Mouse (Mus musculus): ENCODE measurements at regions not wholly inside any gene's neighbourhood (a gene's known extent, or its start where the extent isn't known, plus 50 kb on each side); places are given as distances from the start of the nearest gene placed in this dataset.

- no peak overlapping the region for H3K4me3 ChIP-seq (replicated peaks)
- no peak overlapping the region for H3K9ac ChIP-seq (replicated peaks)
- H3K9me3 ChIP-seq (replicated peaks): no peaks in the 10 kb centered on the region
- H3K4me1 ChIP-seq: 0 out of 2 replicates have a peak, but pooled peaks cover 15% of the 10 kb centered on the region
- no peaks in the 10 kb centered on the region for H3K27me3 ChIP-seq (replicated peaks)
- no peak for ATAC-seq (ENCODE audit: low FRiP score)
- no peaks in the 10 kb centered on the region for H3K36me3 ChIP-seq
- H3K27ac ChIP-seq (replicated peaks): no peak overlapping the region
- WGBS: 55% methylated on average over 6 of the region's 6 CpGs
- no peak overlapping the region for H3K4me2 ChIP-seq
Measured at GRCm38 (mm10) chr13:111966113-111966512, 157.3 kb upstream of the Map3k1 start.

GRCm38 (mm10) chr13:111966627-111967026, 157.8 kb upstream of the Map3k1 start:
- WGBS: 22% methylated on average over 3 of the region's 3 CpGs
- no peak for ATAC-seq (ENCODE audit: low FRiP score)

GRCm38 (mm10) chr13:111968197-111968596, 159.4 kb upstream of the Map3k1 start:
- no peaks in the 10 kb centered on the region for H3K36me3 ChIP-seq
- 0 out of 2 replicates have a peak, but pooled peaks cover 15% of the 10 kb centered on the region for H3K4me1 ChIP-seq
- H3K27me3 ChIP-seq (replicated peaks): no peaks in the 10 kb centered on the region
- no peak overlapping the region for H3K4me3 ChIP-seq (replicated peaks)
- H3K9me3 ChIP-seq (replicated peaks): no peaks in the 10 kb centered on the region
- WGBS: 69% methylated on average over 7 of the region's 7 CpGs
- no peak overlapping the region for H3K27ac ChIP-seq (replicated peaks)
- H3K4me2 ChIP-seq: no peak overlapping the region
- no peak for ATAC-seq (ENCODE audit: low FRiP score)
- no peak overlapping the region for H3K9ac ChIP-seq (replicated peaks)

More at GRCm38 (mm10) chr13:111966627-111967026, 157.8 kb upstream of the Map3k1 start:
- no peaks in the 10 kb centered on the region for H3K36me3 ChIP-seq
- no peak overlapping the region for H3K4me3 ChIP-seq (replicated peaks)
- H3K9me3 ChIP-seq (replicated peaks): no peaks in the 10 kb centered on the region
- no peaks in the 10 kb centered on the region for H3K27me3 ChIP-seq (replicated peaks)
- no peak overlapping the region for H3K4me2 ChIP-seq
- H3K9ac ChIP-seq (replicated peaks): no peak overlapping the region
- H3K27ac ChIP-seq (replicated peaks): no peak overlapping the region
- 0 out of 2 replicates have a peak, but pooled peaks cover 15% of the 10 kb centered on the region for H3K4me1 ChIP-seq

- Histone ChIP-seq H3K36me3 (no peaks in the 10 kb centered on the region), H3K4me3 (replicated peaks) (no peak overlapping the region), H3K4me2 (no peak overlapping the region), H3K27ac (replicated peaks) (no peak overlapping the region), H3K9ac (replicated peaks) (no peak overlapping the region), H3K27me3 (replicated peaks) (no peaks in the 10 kb centered on the region), H3K9me3 (replicated peaks) (no peaks in the 10 kb centered on the region), H3K4me1 (peaks cover 10% of the 10 kb centered on the region)
- 62% methylated on average over 4 of the region's 4 CpGs for WGBS
- no peak for ATAC-seq (ENCODE audit: low FRiP score)
Measured at GRCm38 (mm10) chr13:111974282-111974681, 165.5 kb upstream of the Map3k1 start.

- no peak for ATAC-seq (ENCODE audit: low FRiP score)
- Histone ChIP-seq H3K9me3 (replicated peaks) (no peaks in the 10 kb centered on the region), H3K4me2 (no peak overlapping the region), H3K27ac (replicated peaks) (no peak overlapping the region), H3K4me1 (peaks cover 20% of the 10 kb centered on the region), H3K4me3 (replicated peaks) (no peak overlapping the region), H3K27me3 (replicated peaks) (no peaks in the 10 kb centered on the region), H3K36me3 (no peaks in the 10 kb centered on the region), H3K9ac (replicated peaks) (no peak overlapping the region)
- 89% methylated on average over 3 of the region's 3 CpGs for WGBS
Measured at GRCm38 (mm10) chr13:111975549-111975948, 166.8 kb upstream of the Map3k1 start.

GRCm38 (mm10) chr13:111977769-111978674, 169.2 kb upstream of the Map3k1 start:
- no peak for ATAC-seq (ENCODE audit: low FRiP score)
- 0 out of 2 replicates have a peak overlapping the region, but pooled peaks have one; percentile 5 for H3K27ac ChIP-seq (replicated peaks)

GRCm38 (mm10) chr13:111978675-111979020, 169.9 kb upstream of the Map3k1 start:
- Histone ChIP-seq H3K9me3 (replicated peaks) (no peaks in the 10 kb centered on the region), H3K27me3 (replicated peaks) (no peaks in the 10 kb centered on the region), H3K36me3 (no peaks in the 10 kb centered on the region), H3K4me2 (no peak overlapping the region), H3K9ac (replicated peaks) (no peak overlapping the region), H3K4me1 (peaks cover 20% of the 10 kb centered on the region), H3K27ac (replicated peaks) (peak overlapping the region; percentile 49), H3K4me3 (replicated peaks) (no peak overlapping the region)
- ATAC-seq (ENCODE audit: low FRiP score): peak; percentile 36; the same call in 1 of the 2 replicates
- WGBS: 71% methylated on average over 5 of the region's 5 CpGs

More at GRCm38 (mm10) chr13:111977769-111978674, 169.2 kb upstream of the Map3k1 start:
- peaks cover 20% of the 10 kb centered on the region for H3K4me1 ChIP-seq
- H3K9ac ChIP-seq (replicated peaks): no peak overlapping the region
- no peak overlapping the region for H3K4me2 ChIP-seq
- no peaks in the 10 kb centered on the region for H3K36me3 ChIP-seq
- 84% methylated on average over 31 of the region's 31 CpGs for whole genome bisulfite sequencing
- no peak overlapping the region for H3K4me3 ChIP-seq (replicated peaks)
- no peaks in the 10 kb centered on the region for H3K9me3 ChIP-seq (replicated peaks)
- H3K27me3 ChIP-seq (replicated peaks): no peaks in the 10 kb centered on the region

- 39% methylated on average over 17 of the region's 17 CpGs for WGBS
- ATAC-seq (ENCODE audit: low FRiP score): no peak
- H3K4me1 ChIP-seq: peaks cover 23% of the 10 kb centered on the region
- no peaks in the 10 kb centered on the region for H3K36me3 ChIP-seq
- no peaks in the 10 kb centered on the region for H3K27me3 ChIP-seq (replicated peaks)
- H3K4me3 ChIP-seq (replicated peaks): no peak overlapping the region
- H3K4me2 ChIP-seq: peak overlapping the region; percentile 19; the same call in 1 of the 2 replicates
- no peak overlapping the region for H3K9ac ChIP-seq (replicated peaks)
- peak overlapping the region; percentile 49 for H3K27ac ChIP-seq (replicated peaks)
- H3K9me3 ChIP-seq (replicated peaks): no peaks in the 10 kb centered on the region
Measured at GRCm38 (mm10) chr13:111979428-111980204, 170.8 kb upstream of the Map3k1 start.

- no peaks in the 10 kb centered on the region for H3K36me3 ChIP-seq
- no peak overlapping the region for H3K4me3 ChIP-seq (replicated peaks)
- H3K4me1 ChIP-seq: peaks cover 23% of the 10 kb centered on the region
- H3K9me3 ChIP-seq (replicated peaks): no peaks in the 10 kb centered on the region
- ATAC-seq (ENCODE audit: low FRiP score): no peak
- no peaks in the 10 kb centered on the region for H3K27me3 ChIP-seq (replicated peaks)
- no peak overlapping the region for H3K9ac ChIP-seq (replicated peaks)
- WGBS: 55% methylated on average over 12 of the region's 12 CpGs
- H3K27ac ChIP-seq (replicated peaks): no peak overlapping the region
- H3K4me2 ChIP-seq: no peak overlapping the region
Measured at GRCm38 (mm10) chr13:111980205-111980595, 171.4 kb upstream of the Map3k1 start.

GRCm38 (mm10) chr13:111981103-111981502, 172.3 kb upstream of the Map3k1 start:
- no peak for ATAC-seq (ENCODE audit: low FRiP score)
- H3K27me3 ChIP-seq (replicated peaks): no peaks in the 10 kb centered on the region
- H3K4me3 ChIP-seq (replicated peaks): no peak overlapping the region
- H3K9ac ChIP-seq (replicated peaks): no peak overlapping the region
- peaks cover 23% of the 10 kb centered on the region for H3K4me1 ChIP-seq
- WGBS: 91% methylated on average over 2 of the region's 2 CpGs
- no peak overlapping the region for H3K27ac ChIP-seq (replicated peaks)
- no peaks in the 10 kb centered on the region for H3K36me3 ChIP-seq
- no peaks in the 10 kb centered on the region for H3K9me3 ChIP-seq (replicated peaks)
- H3K4me2 ChIP-seq: no peak overlapping the region

GRCm38 (mm10) chr13:111982796-111983460, 174.1 kb upstream of the Map3k1 start:
- WGBS: 91% methylated on average over 6 of the region's 6 CpGs
- no peak for ATAC-seq (ENCODE audit: low FRiP score)
- Histone ChIP-seq H3K4me2 (no peak overlapping the region), H3K36me3 (no peaks in the 10 kb centered on the region), H3K4me3 (replicated peaks) (no peak overlapping the region), H3K9me3 (replicated peaks) (no peaks in the 10 kb centered on the region), H3K4me1 (peaks cover 23% of the 10 kb centered on the region), H3K27ac (replicated peaks) (no peak overlapping the region), H3K9ac (replicated peaks) (no peak overlapping the region), H3K27me3 (replicated peaks) (no peaks in the 10 kb centered on the region)

Measured in neural tube, embryonic 15.5 days (tissue).